Mouse (Mus musculus) small intestine, adult 2 months (tissue): ENCODE data around the gene Metap1.

ENCODE experiments used
- CTCF ChIP-seq: fragments of 200-500 bp; IDR thresholded peaks from 2 replicates; pipeline ENCODE4 v1.5.1; 2012; ENCODE audit warnings: low read depth, mild to moderate bottlenecking, control low read depth, inconsistent platforms, low read length, moderate library complexity, mixed read lengths; ENCODE audit not compliant: insufficient replicate concordance, insufficient read length; ENCODE audit errors: extremely low read depth
- POLR2A ChIP-seq: fragments of 200-500 bp; IDR thresholded peaks from 2 replicates; pipeline ENCODE4 v1.6.1; 2012; ENCODE audit warnings: low read depth, mild to moderate bottlenecking, control low read depth, inconsistent platforms, low read length, moderate library complexity

GRCm38 (mm10) chr3:138499854-138500740 is 10.8 kb upstream of the Metap1 start:
- TF ChIP-seq CTCF (no peak), POLR2A (no peak)
